Mouse (Mus musculus) embryonic stem cell, embryonic (primary cell): Measurements from ENCODE around the gene Plekhd1.

Experiments
- CTCF ChIA-PET, 4 experiments: fragments of 300-600 bp in 2 of 4; fragments of 350-600 bp in 2 of 4; sonication (Branson Sonifier 250); formaldehyde crosslinking; loops; one replicate each; lab custom pipeline; 2022; ENCODE audit warnings: inconsistent platforms in 2 of 4; lab: Charles Lee
- POLR2A ChIA-PET, 4 experiments: fragments of 300-600 bp in 2 of 4; fragments of 350-600 bp in 2 of 4; sonication (Branson Sonifier 250); formaldehyde crosslinking; loops; one replicate each; lab custom pipeline; 2022; ENCODE audit warnings: antibody characterized with exemption in 4 of 4, inconsistent platforms in 1 of 4; lab: Charles Lee

Gene Plekhd1

DNA sequence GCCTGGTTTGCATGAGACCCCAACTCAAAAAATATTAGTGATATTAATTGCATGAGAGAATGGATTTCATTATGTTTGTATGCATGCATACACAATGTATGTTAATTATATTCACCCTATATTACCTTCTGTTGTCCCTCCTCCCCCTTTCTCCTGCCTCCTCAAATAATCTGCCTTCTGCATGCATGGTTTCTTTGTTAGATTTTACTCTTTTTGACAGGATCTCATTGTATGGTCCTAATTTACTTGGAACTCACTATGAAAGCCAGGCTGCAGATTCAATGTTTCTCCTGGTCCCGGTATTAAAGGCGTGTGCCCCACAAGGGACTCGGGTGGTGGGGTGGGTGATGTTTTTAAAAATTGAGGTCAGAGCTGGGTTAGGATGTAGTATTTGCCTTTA is 8.1 kb upstream of the Plekhd1 start:
- ChIA-PET CTCF (interaction anchor here in 3 of 4 experiments (0.6 to 2.3 kb wide), 3 partner anchors 10 to 12 kb away, joined by 3 to 11 read pairs (median 4); no protein-coding TSS in a partner anchor), POLR2A (no interaction called here)

DNA sequence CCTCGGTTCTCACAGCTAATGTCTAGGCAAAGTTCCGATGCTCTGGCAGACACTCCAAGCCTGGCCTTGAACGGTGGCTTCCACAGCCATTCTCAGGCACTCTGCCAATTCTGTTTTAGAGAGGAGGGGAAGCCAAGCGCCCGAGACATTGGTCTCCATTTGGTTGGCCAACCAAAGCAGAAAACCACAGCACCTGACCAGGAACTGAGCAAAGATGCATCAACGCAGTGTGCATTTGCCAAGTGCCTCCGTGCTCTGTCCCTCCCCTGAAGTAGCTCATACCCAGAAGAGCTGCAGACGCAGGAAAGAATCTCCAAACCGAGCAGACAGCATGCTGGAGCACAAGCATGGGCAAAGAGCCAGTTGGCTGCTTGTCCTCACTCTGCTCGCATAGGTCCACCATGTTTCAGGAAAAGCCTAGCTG is 4.6 kb upstream of the Plekhd1 start:
- POLR2A ChIA-PET: interaction anchor here in 2 of 4 experiments (0.6 to 0.9 kb wide), 4 partner anchors 50 to 542 kb away, joined by 3 to 5 read pairs (median 4); no protein-coding TSS in a partner anchor
- CTCF ChIA-PET: interaction anchor here in 2 of 4 experiments (0.5 to 1.0 kb wide), 2 partner anchors 11 to 534 kb away, joined by 3 read pairs; no protein-coding TSS in a partner anchor

DNA sequence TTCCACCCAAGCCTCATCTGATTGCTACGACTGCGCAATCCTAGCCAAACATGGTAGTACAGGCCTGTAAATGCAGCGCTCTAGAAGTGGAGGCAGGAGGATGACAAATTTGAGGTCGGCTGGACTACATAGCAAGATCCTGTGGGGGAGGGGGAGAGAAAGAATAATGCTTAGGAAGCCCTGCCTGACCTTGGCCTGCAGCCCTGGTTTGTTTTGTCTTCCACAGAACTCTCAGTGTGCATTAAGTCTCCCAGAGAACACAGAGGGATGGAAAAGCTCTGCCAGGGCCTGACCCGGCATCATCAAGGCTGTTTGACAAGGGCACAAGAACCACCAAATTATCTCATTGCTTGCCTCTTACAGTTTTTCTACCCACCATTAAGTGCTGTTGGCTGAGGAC is 2.7 kb upstream of the Plekhd1 start:
- ChIA-PET CTCF (interaction anchor here (0.6 to 0.9 kb wide), 6 partner anchors 8 to 350 kb away, joined by 3 to 4 read pairs (median 3); no protein-coding TSS in a partner anchor), POLR2A (interaction anchor here in 1 of 4 experiments (0.6 to 0.7 kb wide), 2 partner anchors 38 to 122 kb away, joined by 3 to 6 read pairs; no protein-coding TSS in a partner anchor)

DNA sequence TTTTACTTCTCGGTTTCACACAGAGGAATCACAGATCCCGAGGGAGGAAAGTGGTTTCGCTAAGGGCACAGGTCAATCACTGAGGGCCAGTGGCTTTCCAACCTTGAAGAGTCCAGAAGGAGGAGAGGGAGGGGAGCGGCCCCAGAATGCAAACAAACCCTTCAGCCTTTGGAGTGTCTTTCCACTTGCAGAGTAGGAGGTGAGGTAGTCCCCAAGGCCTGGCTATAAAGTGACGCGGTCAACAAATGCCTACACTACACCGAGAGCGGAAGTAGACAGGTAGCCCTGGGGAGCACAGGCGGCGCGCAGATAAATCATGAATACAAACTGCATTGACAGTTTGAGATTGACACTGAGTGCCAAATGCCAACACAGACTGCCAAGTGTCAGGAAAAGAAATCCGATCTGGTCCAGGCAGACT is 710 bp upstream of the Plekhd1 start:
- ChIA-PET POLR2A (interaction anchor here in 3 of 4 experiments (1.0 to 2.0 kb wide), 12 partner anchors 10 to 490 kb away, joined by 3 to 7 read pairs (median 4); partner anchors contain the start of gene Srsf5 (in 1 of the 3)), CTCF (interaction anchor here (0.6 to 3.3 kb wide), 8 partner anchors 10 to 194 kb away, joined by 3 to 11 read pairs (median 6); no protein-coding TSS in a partner anchor)

DNA sequence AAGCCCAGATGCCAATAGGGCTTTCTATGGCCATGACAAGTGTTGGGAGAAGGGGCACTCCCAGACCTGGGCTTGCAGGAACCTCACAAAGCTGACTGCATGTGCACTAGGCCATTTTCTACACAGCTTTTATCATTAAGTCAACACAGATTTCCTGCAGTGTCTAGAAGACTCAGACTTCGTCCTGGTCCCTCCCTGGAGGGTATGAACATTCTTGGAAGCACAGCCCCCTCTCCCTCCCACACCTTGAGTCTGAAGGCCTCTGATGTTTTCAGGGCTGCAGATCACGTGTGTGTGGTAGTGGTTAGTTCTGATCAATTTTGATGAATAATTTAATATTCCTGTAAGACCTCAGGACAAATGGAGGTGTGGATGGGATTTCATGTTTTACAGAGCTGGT is 1.3 kb downstream of the Plekhd1 start:
- CTCF ChIA-PET: interaction anchor here in 2 of 4 experiments (1.3 to 3.3 kb wide), 3 partner anchors 12 to 37 kb away, joined by 4 to 11 read pairs (median 6); no protein-coding TSS in a partner anchor
- POLR2A ChIA-PET: interaction anchor here in 2 of 4 experiments (1.2 to 2.0 kb wide), 7 partner anchors 20 to 433 kb away, joined by 3 to 7 read pairs (median 6); partner anchors contain the start of genes Erh (in 2 of the 2), Slc39a9 (in 2 of the 2), Actn1 (in 1 of the 2) and Srsf5 (in 1 of the 2)

DNA sequence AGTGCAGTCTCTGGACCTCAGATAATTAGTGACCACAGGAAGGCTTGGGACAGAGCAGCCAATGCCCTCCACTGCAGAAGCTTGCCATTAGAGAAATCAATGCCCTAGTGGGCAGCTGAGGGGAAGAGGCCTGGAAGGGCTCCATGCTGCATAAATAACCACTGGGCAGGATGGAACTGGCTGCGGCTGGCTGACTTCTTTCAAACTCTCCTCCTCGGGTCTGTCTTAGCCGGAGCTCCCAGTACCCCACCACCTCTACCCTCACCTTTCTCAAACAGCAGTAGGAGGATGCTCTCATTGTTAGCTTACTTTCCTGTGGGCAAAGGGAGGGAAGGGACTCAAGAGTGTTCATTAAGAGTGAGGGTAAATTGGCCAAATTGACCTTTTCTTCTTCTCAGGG is 2.6 kb downstream of the Plekhd1 start:
- POLR2A ChIA-PET: interaction anchor here in 2 of 4 experiments (0.6 to 1.4 kb wide), 4 partner anchors 9 to 1611 kb away, joined by 3 to 5 read pairs (median 4); no protein-coding TSS in a partner anchor
- CTCF ChIA-PET: interaction anchor here in 2 of 4 experiments (0.7 to 3.3 kb wide), 6 partner anchors 13 to 35 kb away, joined by 3 to 11 read pairs (median 4); no protein-coding TSS in a partner anchor

DNA sequence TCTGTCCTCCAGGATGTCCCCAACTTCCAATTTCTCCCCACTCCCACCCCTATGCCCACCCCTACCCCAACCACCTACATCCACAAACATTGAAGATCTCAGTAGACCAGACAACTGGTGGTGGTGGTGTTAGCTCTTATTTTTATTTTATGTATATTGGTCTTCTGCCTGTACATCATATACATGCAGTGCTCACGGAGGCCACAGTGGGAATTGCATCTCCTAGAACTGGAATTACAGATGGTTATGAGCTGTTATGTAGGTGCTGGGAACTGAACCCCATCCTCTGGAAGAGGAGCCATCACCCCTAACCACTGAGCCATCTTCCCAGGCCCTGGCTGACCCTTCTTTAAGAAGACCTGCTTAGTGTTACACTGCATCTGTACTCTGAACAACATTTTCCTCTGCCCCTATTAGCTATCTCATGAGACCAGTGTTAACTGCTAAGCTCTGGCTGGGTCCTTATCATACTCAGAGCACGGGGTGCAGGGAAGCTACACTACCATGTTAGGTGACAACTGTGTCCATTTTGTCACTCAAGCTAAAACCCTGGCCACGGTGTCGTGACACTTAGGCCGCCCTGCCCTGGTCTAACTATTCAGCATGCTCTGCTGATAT is 6.2 kb downstream of the Plekhd1 start:
- CTCF ChIA-PET: interaction anchor here (0.7 to 1.8 kb wide), 9 partner anchors 9 to 361 kb away, joined by 3 to 10 read pairs (median 3); no protein-coding TSS in a partner anchor
- POLR2A ChIA-PET: interaction anchor here in 1 of 4 experiments (0.6 kb wide), 1 partner anchor 489 kb away, joined by 3 read pairs; no protein-coding TSS in a partner anchor

DNA sequence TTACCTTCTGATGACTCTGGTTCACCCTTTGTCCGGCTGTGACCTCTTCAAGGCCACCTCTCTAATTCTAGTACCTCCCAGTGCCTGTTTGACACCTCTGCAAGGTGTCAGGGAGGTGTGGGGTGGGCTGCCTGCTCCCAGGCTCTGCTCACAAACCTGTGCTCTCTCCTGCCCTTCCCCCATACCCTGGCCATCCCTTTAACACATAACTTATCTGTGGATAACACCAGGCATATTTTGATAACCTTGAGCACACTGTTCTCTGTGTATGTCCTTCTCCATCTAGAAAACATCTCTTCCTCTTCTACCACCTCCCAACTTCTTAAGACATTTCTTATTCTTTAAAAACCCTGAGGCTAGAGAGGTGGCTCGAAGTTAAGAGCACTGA is 6.7 kb downstream of the Plekhd1 start:
- CTCF ChIA-PET: interaction anchor here in 3 of 4 experiments (0.7 to 1.8 kb wide), 7 partner anchors 9 to 361 kb away, joined by 3 to 10 read pairs (median 4); no protein-coding TSS in a partner anchor
- POLR2A ChIA-PET: no interaction called here

DNA sequence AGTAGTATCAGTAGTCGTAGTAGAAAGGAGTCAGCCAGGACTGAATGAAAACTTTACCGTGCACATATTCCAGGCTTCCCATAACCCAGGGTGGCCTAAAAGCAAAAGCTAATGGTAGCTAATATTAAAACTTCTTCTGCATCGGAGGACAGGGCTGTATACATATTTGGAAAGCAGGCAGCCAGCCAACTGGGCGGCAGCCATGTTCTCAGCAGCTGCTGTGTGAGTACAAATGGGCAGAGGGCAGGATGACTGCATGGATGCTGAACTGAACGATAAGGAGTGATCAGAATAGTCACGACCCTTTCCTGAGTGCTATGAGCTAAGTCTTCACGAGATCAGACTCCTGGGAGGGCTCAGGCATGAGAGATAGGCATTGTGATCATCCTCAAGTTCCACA is 8.9 kb downstream of the Plekhd1 start:
- POLR2A ChIA-PET: interaction anchor here in 1 of 4 experiments (0.8 kb wide), 1 partner anchor 20 kb away, joined by 3 read pairs; no protein-coding TSS in a partner anchor

DNA sequence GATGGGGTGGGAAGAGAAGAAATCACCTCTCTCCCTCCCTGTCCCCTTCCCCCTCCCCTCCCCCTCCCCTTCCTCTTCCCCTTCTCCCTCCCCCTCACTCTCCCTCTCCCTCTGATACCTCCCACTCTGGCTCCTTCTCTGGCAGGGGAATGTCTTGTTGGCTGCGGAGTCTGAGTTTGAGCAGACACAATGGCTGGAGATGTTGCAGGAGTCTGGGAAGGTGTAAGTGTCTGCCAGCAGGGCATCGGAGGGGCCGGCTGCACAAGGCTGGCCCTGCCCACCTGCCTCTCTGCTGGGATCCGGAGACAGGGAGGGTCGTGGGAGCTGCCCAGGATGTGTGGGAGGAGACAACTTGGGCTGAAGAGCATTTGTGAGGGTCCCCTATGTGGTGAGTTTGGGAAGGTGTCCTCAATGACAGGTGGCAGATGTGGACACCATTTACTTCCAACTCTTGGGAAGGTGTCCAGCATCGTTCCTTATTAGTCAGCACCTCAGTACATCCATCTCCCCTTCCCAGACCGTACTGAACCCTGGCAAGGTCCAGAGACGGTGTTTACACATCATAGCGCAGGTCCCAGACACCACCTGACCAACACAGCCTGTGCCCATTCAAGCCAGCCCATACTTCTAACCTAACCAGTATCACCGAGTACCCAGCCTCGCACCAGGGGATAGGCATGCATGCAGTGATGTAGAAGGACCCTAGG is 14.0 kb downstream of the Plekhd1 start:
- CTCF ChIA-PET: interaction anchor here in 2 of 4 experiments (1.2 to 1.3 kb wide), 2 partner anchors 16 to 19 kb away, joined by 3 read pairs; no protein-coding TSS in a partner anchor
- POLR2A ChIA-PET: interaction anchor here in 2 of 4 experiments (1.1 to 1.5 kb wide), 4 partner anchors 11 to 15 kb away, joined by 4 to 5 read pairs (median 4); partner anchors contain the start of gene Plekhd1 (in 1 of the 2)

More for the DNA sequence above, 8.9 kb downstream of the Plekhd1 start:
- CTCF ChIA-PET: interaction anchor here in 1 of 4 experiments (1.5 kb wide), 1 partner anchor 28 kb away, joined by 4 read pairs; no protein-coding TSS in a partner anchor

DNA sequence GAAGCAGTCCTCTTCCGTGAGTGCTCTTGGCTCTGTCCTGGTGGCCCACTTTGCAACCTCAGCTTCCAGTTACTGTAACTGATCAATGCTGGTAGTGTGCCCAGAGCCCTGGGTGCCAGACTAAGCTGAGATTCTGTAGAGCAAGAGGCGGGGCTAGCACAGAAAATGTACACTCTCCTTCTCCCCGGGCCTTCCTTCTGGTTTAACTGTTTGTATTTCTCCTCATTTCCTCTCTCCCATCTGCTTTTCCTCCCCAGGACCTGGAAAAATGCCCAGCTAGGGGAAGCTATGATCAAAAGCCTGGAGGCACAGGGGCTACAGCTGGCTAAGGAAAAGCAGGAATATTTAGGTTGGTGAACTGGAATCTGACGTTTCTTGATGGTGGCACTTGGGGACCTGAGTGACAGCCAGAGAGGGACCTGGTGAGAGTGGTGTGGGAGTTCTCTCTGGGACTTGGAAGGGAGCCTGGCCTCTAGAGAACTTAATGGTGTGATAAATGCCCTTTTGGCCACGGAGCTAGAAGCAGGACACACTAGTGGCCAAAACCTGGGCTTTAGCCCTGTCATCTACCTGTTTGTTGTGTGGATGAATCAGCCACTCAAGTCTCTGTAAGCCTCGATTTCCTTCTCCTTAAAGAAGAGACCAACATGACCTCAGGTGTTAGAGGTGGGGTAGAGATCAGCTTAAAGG is 14.7 kb downstream of the Plekhd1 start:
- POLR2A ChIA-PET: interaction anchor here in 2 of 4 experiments (0.8 to 1.5 kb wide), 3 partner anchors 14 to 888 kb away, joined by 4 read pairs; partner anchors contain the start of genes Med6 (in 1 of the 2) and Plekhd1 (in 1 of the 2)
- CTCF ChIA-PET: interaction anchor here in 2 of 4 experiments (1.1 to 1.3 kb wide), 3 partner anchors 14 to 18 kb away, joined by 3 to 6 read pairs (median 3); no protein-coding TSS in a partner anchor

DNA sequence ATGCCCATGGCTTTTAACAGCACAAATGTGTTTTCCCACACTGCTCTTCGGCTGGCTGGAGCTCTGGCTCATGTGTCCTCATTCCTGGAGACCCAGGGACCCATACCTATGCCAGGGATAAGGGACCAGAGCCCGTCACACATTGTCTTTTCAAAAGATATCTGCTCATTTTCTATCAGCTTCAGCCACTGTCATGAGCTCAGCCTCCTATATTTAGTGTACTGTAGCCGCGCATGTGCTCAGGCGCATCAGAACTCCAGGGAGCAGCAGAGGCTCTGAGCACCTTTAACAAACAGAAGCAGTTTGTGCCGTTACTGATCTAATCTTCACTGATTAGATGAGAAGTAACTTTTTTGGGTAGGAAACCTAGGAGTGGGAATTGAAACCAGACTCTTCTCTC is 23.5 kb downstream of the Plekhd1 start:
- ChIA-PET CTCF (interaction anchor here in 3 of 4 experiments (1.0 to 1.8 kb wide), 3 partner anchors 9 kb away, joined by 3 to 8 read pairs (median 6); no protein-coding TSS in a partner anchor), POLR2A (interaction anchor here in 3 of 4 experiments (0.9 to 1.1 kb wide), 6 partner anchors 11 to 229 kb away, joined by 3 read pairs; partner anchors contain the start of genes Srsf5 (in 3 of the 3) and Susd6 (in 1 of the 3))

DNA sequence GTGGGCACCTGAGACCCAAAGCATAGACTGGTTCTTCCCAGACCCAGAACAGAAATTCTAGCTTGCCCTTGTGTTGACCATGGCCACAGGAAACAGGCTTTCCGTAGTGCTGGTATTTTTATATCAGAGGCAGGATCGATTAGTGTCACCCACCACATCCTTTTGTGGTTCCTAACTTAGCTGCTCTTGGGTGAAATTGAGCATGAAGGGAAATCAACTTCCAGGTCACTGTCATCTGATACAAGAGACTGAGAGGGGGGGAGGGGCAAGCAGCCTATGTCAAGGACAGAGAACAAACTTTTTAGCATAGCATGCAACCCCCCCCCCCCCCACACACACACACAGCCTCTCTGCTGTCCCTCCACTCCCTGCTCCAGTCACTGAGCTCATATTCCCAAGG is 26.8 kb downstream of the Plekhd1 start:
- CTCF ChIA-PET: interaction anchor here in 3 of 4 experiments (0.6 to 2.8 kb wide), 6 partner anchors 12 to 1629 kb away, joined by 3 to 9 read pairs (median 4); no protein-coding TSS in a partner anchor
- POLR2A ChIA-PET: interaction anchor here in 3 of 4 experiments (0.6 to 1.1 kb wide), 5 partner anchors 24 to 314 kb away, joined by 3 to 4 read pairs (median 3); no protein-coding TSS in a partner anchor

DNA sequence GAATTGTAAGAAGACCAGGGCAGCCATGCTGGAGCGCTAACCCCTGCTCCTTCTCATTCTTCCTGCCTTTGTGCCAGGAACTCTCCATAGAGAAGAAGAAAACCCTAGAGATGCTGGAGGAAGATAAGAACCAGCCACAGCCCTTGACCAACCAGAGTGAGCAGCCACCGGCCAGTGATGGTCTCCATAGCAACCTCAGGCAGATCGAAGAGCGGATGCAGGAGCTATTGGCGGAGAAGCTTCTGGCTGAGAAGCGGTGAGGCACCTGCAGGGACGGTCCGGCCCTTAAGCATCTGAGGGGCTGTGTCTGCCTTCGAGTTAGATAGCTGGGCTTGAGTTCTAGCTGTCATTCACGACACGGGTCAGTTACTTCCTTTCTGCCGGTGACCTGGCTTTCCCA is 28.1 kb downstream of the Plekhd1 start:
- POLR2A ChIA-PET: interaction anchor here in 3 of 4 experiments (0.5 to 2.6 kb wide), 26 partner anchors 9 to 962 kb away, joined by 3 to 16 read pairs (median 4); partner anchors contain the start of genes Erh (in 2 of the 3), Plekhd1 (in 2 of the 3), Slc39a9 (in 2 of the 3) and Srsf5 (in 1 of the 3)

DNA sequence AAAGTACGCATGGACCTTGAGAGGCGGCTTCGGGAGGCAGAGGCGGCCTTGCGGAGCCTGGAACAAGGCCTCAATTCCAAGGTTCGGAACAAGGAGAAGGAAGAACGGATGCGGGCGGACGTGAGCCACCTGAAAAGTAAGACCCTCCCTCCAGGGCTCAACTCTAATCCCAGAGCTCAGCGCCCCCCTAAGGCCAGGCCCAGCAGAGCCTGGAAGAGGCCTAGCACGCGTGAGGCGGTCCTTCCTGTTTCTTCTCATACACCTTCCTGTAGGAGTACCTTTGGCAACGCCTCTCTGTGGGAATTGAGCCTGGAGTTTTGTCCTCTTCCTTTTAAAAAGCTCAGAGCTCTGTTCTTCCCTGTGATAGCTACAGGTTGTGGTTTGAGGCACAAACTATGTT is 29.1 kb downstream of the Plekhd1 start:
- ChIA-PET POLR2A (interaction anchor here in 3 of 4 experiments (0.6 to 2.6 kb wide), 41 partner anchors 9 to 1418 kb away, joined by 3 to 16 read pairs (median 4); partner anchors contain the start of genes Plekhd1 (in 3 of the 3), Slc39a9 (in 3 of the 3), Srsf5 (in 3 of the 3) and Erh (in 2 of the 3)), CTCF (interaction anchor here (0.5 to 2.8 kb wide), 38 partner anchors 7 to 560 kb away, joined by 3 to 25 read pairs (median 4); partner anchors contain the start of genes Plekhd1 (in 2 of the 4), Ccdc177 (in 1 of the 4) and Slc39a9 (in 1 of the 4))

More for the DNA sequence above, 28.1 kb downstream of the Plekhd1 start:
- CTCF ChIA-PET: interaction anchor here (0.6 to 2.8 kb wide), 25 partner anchors 10 to 282 kb away, joined by 3 to 25 read pairs (median 4); partner anchors contain the start of genes Plekhd1 (in 2 of the 4) and Slc39a9 (in 1 of the 4)
